Mouse (Mus musculus) CH12.LX (cell line): ENCODE results near the gene Trir.
A peak's percentile ranks its signal among the peaks of the same experiment; 100 is the strongest.

Source experiments
- BHLHE40 ChIP-seq: IDR thresholded peaks from 2 replicates; pipeline ENCODE4 v1.6.1; 2011; ENCODE audit warnings: mild to moderate bottlenecking, low read depth, low read length, improper control_type of control experiment
- CHD1 ChIP-seq: IDR thresholded peaks from 2 replicates; pipeline ENCODE4 v1.6.1; 2012; ENCODE audit warnings: low read depth, low read length, improper control_type of control experiment, inconsistent platforms
- CHD2 ChIP-seq: IDR thresholded peaks from 2 replicates; pipeline ENCODE4 v1.6.1; 2011; ENCODE audit warnings: low read length, improper control_type of control experiment
- CTCF ChIP-seq, 2 experiments: IDR thresholded peaks in 1 of 2; conservative IDR thresholded peaks in 1 of 2; 2 replicates each; pipeline ENCODE4 v1.5.1; 2011 to 2012; ENCODE audit warnings: low read depth in 2 of 2, low read length in 2 of 2, improper control_type of control experiment in 1 of 2, inconsistent platforms in 1 of 2, mild to moderate bottlenecking in 1 of 2, moderate library complexity in 1 of 2
- EP300 ChIP-seq: IDR thresholded peaks from 2 replicates; pipeline ENCODE4 v1.6.1; 2011; ENCODE audit warnings: low read length, improper control_type of control experiment
- MAFK ChIP-seq: IDR thresholded peaks from 2 replicates; pipeline ENCODE4 v1.6.1; 2011; ENCODE audit warnings: low read length, improper control_type of control experiment; ENCODE audit not compliant: insufficient replicate concordance
- MAX ChIP-seq: IDR thresholded peaks from 2 replicates; pipeline ENCODE4 v1.6.1; 2011; ENCODE audit warnings: low read length, improper control_type of control experiment
- POLR2A ChIP-seq: IDR thresholded peaks from 2 replicates; pipeline ENCODE4 v1.6.1; 2011; ENCODE audit warnings: low read depth, mild to moderate bottlenecking, improper control_type of control experiment, low read length
- POLR2AphosphoS2 ChIP-seq: IDR thresholded peaks from 2 replicates; pipeline ENCODE4 v1.6.1; 2011; ENCODE audit warnings: low read depth, low read length, improper control_type of control experiment
- SIN3A ChIP-seq: IDR thresholded peaks from 2 replicates; pipeline ENCODE4 v1.6.1; 2012; ENCODE audit warnings: low read length, improper control_type of control experiment, inconsistent platforms
- TCF12 ChIP-seq: IDR thresholded peaks from 2 replicates; pipeline ENCODE4 v1.6.1; 2014; ENCODE audit warnings: low read depth, mild to moderate bottlenecking, inconsistent platforms, low read length, improper control_type of control experiment
- ZC3H11A ChIP-seq: IDR thresholded peaks from 2 replicates; pipeline ENCODE4 v1.6.1; 2012; ENCODE audit warnings: low read depth, mild to moderate bottlenecking, inconsistent platforms, low read length, improper control_type of control experiment

GRCm38 (mm10) chr8:85036381-85036717, 9.7 kb downstream of the Trir start:
- TF ChIP-seq TCF12 (peak; percentile 50; the same call in 1 of the 2 replicates), CTCF (conservative IDR thresholded peaks at IDR 0.05 in 1 of 2, IDR thresholded peaks at IDR 0.05 in 1 of 2; ENCODE audit: low read depth in 2 of 2, low read length in 2 of 2) (no peak), POLR2A (peak; percentile 52; the same call in 1 of the 2 replicates), ZC3H11A (no peak), POLR2AphosphoS2 (0 out of 2 replicates have a peak, but pooled peaks have one; percentile 54), SIN3A (no peak), CHD1 (peak; percentile 64; the same call in 1 of the 2 replicates), BHLHE40 (no peak), MAFK (0 out of 2 replicates have a peak, but pooled peaks have one; percentile 17), EP300 (no peak), MAX (no peak), CHD2 (no peak; the same call in 1 of the 2 replicates)
